Mouse (Mus musculus) CH12.LX (cell line): ENCODE data around the gene Ndufs2. TPM values are rescaled to one million over a fixed set of nuclear protein-coding genes. Genes with fewer than 3 reads are reported as not detected.
"Not testable (repeated sequence)": the region's sequence is repeated elsewhere in the genome, so short reads cannot be mapped to it uniquely, and the experiment has no call there.

Source experiments
- DNase-seq: peaks from one replicate; pipeline ENCODE4 v3.0.0-alpha.2; 2013; ENCODE audit errors: extremely low read depth
- H3K27ac ChIP-seq: 2 replicates; pipeline ENCODE4 v1.5.1; 2012; ENCODE audit warnings: low read depth, mild to moderate bottlenecking, control low read depth, moderate library complexity; ENCODE audit not compliant: insufficient read depth
- H3K27me3 ChIP-seq: replicated peaks from 2 replicates; pipeline ENCODE3; 2012; ENCODE audit warnings: inconsistent platforms
- H3K36me3 ChIP-seq, 2 experiments: replicated peaks in 1 of 2; 2 replicates each; pipeline versions ENCODE3 to v1.6.1; 2012; ENCODE audit warnings: inconsistent platforms in 1 of 2, low read length in 1 of 2, mild to moderate bottlenecking in 1 of 2, mixed read lengths in 1 of 2, moderate library complexity in 1 of 2; ENCODE audit not compliant: control insufficient read depth in 1 of 2, insufficient read depth in 1 of 2
- H3K4me1 ChIP-seq, 2 experiments: 2 replicates each; pipeline ENCODE4 v1.6.1; 2012; ENCODE audit warnings: inconsistent platforms in 1 of 2, moderate library complexity in 1 of 2; ENCODE audit not compliant: insufficient read depth in 2 of 2, control insufficient read depth in 1 of 2
- H3K4me2 ChIP-seq: 2 replicates; pipeline ENCODE4 v1.6.1; 2012; ENCODE audit warnings: low read depth, mild to moderate bottlenecking, control low read depth; ENCODE audit not compliant: poor library complexity, insufficient read depth, severe bottlenecking
- H3K4me3 ChIP-seq, 3 experiments: fragments of 150-350 bp in 1 of 3; sonication (generic) in 1 of 3; replicated peaks in 1 of 3; 2 replicates each; pipeline versions ENCODE3 to v1.5.1; 2011 to 2012; ENCODE audit warnings: low read depth in 2 of 3, low read length in 2 of 3, mild to moderate bottlenecking in 2 of 3, moderate library complexity in 2 of 3, control low read depth in 1 of 3, improper control_type of control experiment in 1 of 3, inconsistent platforms in 1 of 3, mixed read lengths in 1 of 3; ENCODE audit not compliant: poor library complexity in 1 of 3
- H3K79me2 ChIP-seq: replicated peaks from 2 replicates; pipeline ENCODE4 v1.6.1; 2012; ENCODE audit warnings: mild to moderate bottlenecking, moderate library complexity; ENCODE audit not compliant: control insufficient read depth, poor library complexity, insufficient read depth, severe bottlenecking; ENCODE audit errors: extremely low read depth
- H3K9ac ChIP-seq: 2 replicates; pipeline ENCODE4 v1.6.1; 2012; ENCODE audit warnings: low read depth, mild to moderate bottlenecking, control low read depth, moderate library complexity; ENCODE audit not compliant: insufficient read depth
- H3K9me3 ChIP-seq: replicated peaks from 2 replicates; pipeline ENCODE3; 2012; ENCODE audit warnings: low read length, inconsistent platforms, mixed read lengths
- CHD2 ChIP-seq: IDR thresholded peaks from 2 replicates; pipeline ENCODE4 v1.6.1; 2011; ENCODE audit warnings: low read length, improper control_type of control experiment
- CTCF ChIP-seq, 2 experiments: IDR thresholded peaks in 1 of 2; conservative IDR thresholded peaks in 1 of 2; 2 replicates each; pipeline ENCODE4 v1.5.1; 2011 to 2012; ENCODE audit warnings: low read depth in 2 of 2, low read length in 2 of 2, improper control_type of control experiment in 1 of 2, inconsistent platforms in 1 of 2, mild to moderate bottlenecking in 1 of 2, moderate library complexity in 1 of 2
- E2F4 ChIP-seq: IDR thresholded peaks from 2 replicates; pipeline ENCODE4 v1.6.1; 2011; ENCODE audit warnings: low read depth, low read length, improper control_type of control experiment; ENCODE audit not compliant: insufficient replicate concordance
- EP300 ChIP-seq: IDR thresholded peaks from 2 replicates; pipeline ENCODE4 v1.6.1; 2011; ENCODE audit warnings: low read length, improper control_type of control experiment
- HCFC1 ChIP-seq: IDR thresholded peaks from 2 replicates; pipeline ENCODE4 v1.6.1; 2012; ENCODE audit warnings: low read depth, mild to moderate bottlenecking, inconsistent platforms, low read length, improper control_type of control experiment
- MAFK ChIP-seq: IDR thresholded peaks from 2 replicates; pipeline ENCODE4 v1.6.1; 2011; ENCODE audit warnings: low read length, improper control_type of control experiment; ENCODE audit not compliant: insufficient replicate concordance
- MYC ChIP-seq: IDR thresholded peaks from 2 replicates; pipeline ENCODE4 v1.6.1; 2011; ENCODE audit warnings: low read depth, mild to moderate bottlenecking, improper control_type of control experiment, low read length
- NRF1 ChIP-seq: IDR thresholded peaks from 2 replicates; pipeline ENCODE4 v1.6.1; 2014; ENCODE audit warnings: low read depth, mild to moderate bottlenecking, inconsistent platforms, low read length, improper control_type of control experiment, moderate library complexity
- RCOR1 ChIP-seq: conservative IDR thresholded peaks from 2 replicates; pipeline ENCODE4 v1.6.1; 2012; ENCODE audit warnings: low read depth, mild to moderate bottlenecking, inconsistent platforms, low read length, improper control_type of control experiment
- SMC3 ChIP-seq: IDR thresholded peaks from 2 replicates; pipeline ENCODE4 v1.6.1; 2011; ENCODE audit warnings: low read depth, low read length, improper control_type of control experiment
- TBP ChIP-seq: conservative IDR thresholded peaks from 2 replicates; pipeline ENCODE4 v1.6.1; 2011; ENCODE audit warnings: low read depth, low read length, improper control_type of control experiment
- UBTF ChIP-seq: IDR thresholded peaks from 2 replicates; pipeline ENCODE4 v1.6.1; 2012; ENCODE audit warnings: low read depth, mild to moderate bottlenecking, inconsistent platforms, low read length, improper control_type of control experiment, moderate library complexity
- USF1 ChIP-seq: IDR thresholded peaks from 2 replicates; pipeline ENCODE4 v1.6.1; 2014; ENCODE audit warnings: low read depth, mild to moderate bottlenecking, inconsistent platforms, low read length, improper control_type of control experiment
- ZNF384 ChIP-seq: IDR thresholded peaks from 2 replicates; pipeline ENCODE4 v1.6.1; 2012; ENCODE audit warnings: low read depth, low read length, improper control_type of control experiment, inconsistent platforms
- dilution Hi-C: fragments of 300-500 bp; cut with MboI; formaldehyde crosslinking; loops from 2 replicates; pipeline ENCODE4 v1.14.3; 2020; ENCODE audit warnings: low sequenced_read_pairs; ENCODE audit not compliant: extremely low pct_unique_long_range_greater_than_20kb, extremely low pct_ligation_motif_present
- in situ Hi-C: fragments of 300-500 bp; cut with MboI; formaldehyde crosslinking; loops from 3 replicates; pipeline ENCODE4 v1.14.3; 2019; ENCODE audit warnings: low sequenced_read_pairs, low pct_ligation_motif_present, low pct_unique_long_range_greater_than_20kb, mixed read lengths
- polyA plus RNA-seq: library from polyadenylated mRNA; unstranded; fragments of >175 nt; gene quantifications from 2 replicates; pipeline ENCODE4 v1.2.1, GENCODE M21; 2012; ENCODE audit warnings: low read depth; ENCODE audit not compliant: insufficient read length
- total RNA-seq, 2 experiments: library from RNA; depleted of rRNA; stranded (reverse); fragments of 300-350 nt in 1 of 2; fragments of >200 nt in 1 of 2; gene quantifications; 2 replicates each; pipeline ENCODE4 v1.2.3; 2012 to 2014

Ndufs2 gene
- total and polyA plus RNA-seq, 3 experiments, result 242 to 265 (median 242) TPM

DNA sequence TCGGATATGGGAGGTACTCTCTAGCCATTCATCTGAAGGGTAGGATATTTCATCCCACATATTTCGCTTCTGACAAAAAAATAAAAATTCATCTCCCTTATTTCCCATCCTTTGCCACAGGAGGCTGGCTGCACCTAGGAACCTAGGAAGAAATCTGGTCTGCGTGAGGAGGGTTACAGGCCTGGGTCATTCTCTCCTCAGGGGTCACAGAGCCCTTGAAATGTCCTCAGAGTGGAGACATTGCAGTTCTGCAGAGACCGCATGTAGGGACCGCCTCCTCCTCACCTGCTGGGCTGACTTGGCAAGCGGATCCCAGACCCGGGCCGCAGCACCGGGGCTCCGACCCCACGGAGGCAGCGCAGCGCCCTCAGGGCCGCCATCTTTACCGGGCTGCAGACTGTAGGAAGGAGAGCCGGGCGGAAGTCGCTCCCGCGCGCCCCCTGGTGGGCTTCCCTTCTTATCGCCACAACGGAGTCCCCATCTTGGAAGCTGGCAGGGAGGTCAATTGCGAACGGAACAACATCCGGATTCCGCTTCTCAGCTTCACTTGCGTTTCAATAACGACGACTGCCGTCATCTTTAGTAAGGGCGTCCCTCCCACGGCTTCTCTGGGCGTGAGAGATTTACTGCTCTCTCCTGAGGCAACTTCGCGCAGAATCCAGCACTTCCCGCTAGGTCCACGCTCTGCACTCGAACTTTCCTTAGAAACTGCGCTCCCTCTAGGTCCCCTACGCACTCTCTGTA is 4.3 kb downstream of the Ndufs2 start (continued):
- TF ChIP-seq TBP (peak; percentile 82), ZNF384 (no peak), CHD2 (peak; percentile 58), MYC (peak; percentile 71; the same call in 1 of the 2 replicates), USF1 (no peak), HCFC1 (peak; percentile 97), NRF1 (peak; percentile 86), SMC3 (peak; percentile 35)

DNA sequence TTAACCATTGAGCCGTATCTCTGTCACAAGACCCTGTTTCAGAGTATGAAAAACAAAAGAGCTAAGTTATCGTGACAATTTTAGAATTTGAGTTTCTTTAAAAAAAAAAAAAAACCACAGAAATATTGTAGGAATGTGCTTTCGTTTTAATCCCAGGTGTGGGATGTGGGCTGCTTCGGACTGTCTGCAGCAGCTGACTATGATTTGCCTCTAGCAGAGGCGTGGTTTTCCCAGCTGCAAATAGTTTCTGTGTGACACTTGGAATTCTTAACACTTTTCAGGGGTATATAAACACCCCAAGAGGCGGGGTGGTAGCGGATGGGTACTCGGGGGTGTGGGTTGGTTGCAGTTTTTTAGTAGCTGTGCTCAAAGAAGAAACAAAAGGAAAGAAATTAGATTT is 5.8 kb downstream of the Ndufs2 start:
- DNase-seq, result no peak
- H3K36me3 ChIP-seq, result peaks cover 39 to 50% of the 10 kb centered on the region in 2 experiments
- in situ Hi-C loops, result no loop called here
- no peak overlapping the region for H3K4me2 ChIP-seq
- no peak overlapping the region for H3K9ac ChIP-seq
- H3K79me2 ChIP-seq, result peaks cover 20% of the 10 kb centered on the region
- no peak overlapping the region for H3K27ac ChIP-seq
- no peak overlapping the region for H3K4me3 ChIP-seq
- TF ChIP-seq EP300 (no peak), CHD2 (no peak), UBTF (no peak), MAFK (no peak), RCOR1 (no peak), CTCF (conservative IDR thresholded peaks at IDR 0.05 in 1 of 2, IDR thresholded peaks at IDR 0.05 in 1 of 2; ENCODE audit: low read depth in 2 of 2, low read length in 2 of 2) (no peak), E2F4 (no peak)
- H3K9me3 ChIP-seq, result no peaks in the 10 kb centered on the region
- dilution Hi-C loops, result no loop called here
- no peaks in the 10 kb centered on the region for H3K27me3 ChIP-seq
- H3K4me1 ChIP-seq, result peaks cover 11 to 47% of the 10 kb centered on the region in 2 experiments

DNA sequence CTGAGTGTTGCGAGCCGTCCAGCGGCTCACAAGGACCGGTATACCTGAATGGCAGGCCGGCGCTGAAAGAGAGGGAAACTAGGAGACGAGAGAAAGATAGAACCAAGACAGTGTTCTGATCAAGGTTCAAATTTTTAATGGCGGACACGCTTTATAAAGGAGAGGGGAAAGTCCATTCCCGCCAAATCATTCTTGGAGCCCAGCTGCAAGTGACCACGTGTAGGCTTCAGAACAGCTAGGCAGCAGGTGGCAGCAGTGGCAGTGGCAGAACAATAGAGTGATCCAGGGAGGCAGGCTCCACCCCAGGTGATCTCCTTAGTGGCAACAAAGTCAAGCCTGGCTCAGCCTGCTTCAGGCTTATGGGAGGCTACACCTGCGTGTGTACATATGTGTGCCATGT is 9.2 kb downstream of the Ndufs2 start:
- H3K4me3 ChIP-seq, H3K4me2 ChIP-seq, DNase-seq, H3K9ac ChIP-seq, in situ Hi-C loops, H3K27me3 ChIP-seq, H3K27ac ChIP-seq, H3K9me3 ChIP-seq, dilution Hi-C loops: not testable (repeated sequence)
- Histone ChIP-seq H3K79me2 (peaks cover 20% of the 10 kb centered on the region), H3K36me3 (peaks cover 69 to 84% of the 10 kb centered on the region in 2 experiments), H3K4me1 (peaks cover 0 to 17% of the 10 kb centered on the region in 2 experiments; a peak in 2 of 4 replicates)
